Mouse (Mus musculus) bone marrow macrophage, adult 2 months (primary cell): Measurements from ENCODE around the gene Tnfrsf18.

Experiments
- CTCF ChIP-seq: IDR thresholded peaks from 2 replicates; pipeline ENCODE4 v1.5.1; 2012; ENCODE audit warnings: low read depth, mild to moderate bottlenecking, low read length, moderate library complexity
- POLR2A ChIP-seq: IDR thresholded peaks from 2 replicates; pipeline ENCODE4 v1.6.1; 2012; ENCODE audit warnings: mild to moderate bottlenecking, low read depth, low read length, borderline replicate concordance

- TF ChIP-seq POLR2A, result no peak
- no peak for TF ChIP-seq CTCF
Measured at GRCm38 (mm10) chr4:156058826-156059225, 32.9 kb downstream of the Tnfrsf18 start.
